Mouse (Mus musculus) brown adipose tissue, adult 24 weeks (tissue): Measurements from ENCODE around the gene Cfc1. TPM values are rescaled to one million over a fixed set of nuclear protein-coding genes. Genes with fewer than 3 reads are reported as not detected.
"Not testable (repeated sequence)": the region's sequence is repeated elsewhere in the genome, so short reads cannot be mapped to it uniquely, and the experiment has no call there.

Experiments
- H3K27ac ChIP-seq: fragments of 200-500 bp; replicated peaks from 2 replicates; pipeline ENCODE4 v1.5.1; 2012; ENCODE audit warnings: low read depth, mild to moderate bottlenecking, low read length
- H3K4me1 ChIP-seq: fragments of 200-500 bp; 2 replicates; pipeline ENCODE4 v1.6.1; 2012; ENCODE audit warnings: low read length, mixed read lengths; ENCODE audit not compliant: control insufficient read depth, insufficient read depth, insufficient read length
- H3K4me3 ChIP-seq: fragments of 200-500 bp; 2 replicates; pipeline ENCODE4 v1.5.1; 2012; ENCODE audit warnings: low read depth, mild to moderate bottlenecking, low read length, moderate library complexity; ENCODE audit not compliant: insufficient read depth
- polyA plus RNA-seq: library from polyadenylated mRNA; stranded (reverse); fragments of >200 nt; gene quantifications from 2 replicates; pipeline ENCODE4 v1.2.4, GENCODE M21; 2012; ENCODE audit not compliant: missing spikeins, insufficient read depth, insufficient read length

Gene Cfc1
- polyA plus RNA-seq: not detected in 2 replicates

DNA sequence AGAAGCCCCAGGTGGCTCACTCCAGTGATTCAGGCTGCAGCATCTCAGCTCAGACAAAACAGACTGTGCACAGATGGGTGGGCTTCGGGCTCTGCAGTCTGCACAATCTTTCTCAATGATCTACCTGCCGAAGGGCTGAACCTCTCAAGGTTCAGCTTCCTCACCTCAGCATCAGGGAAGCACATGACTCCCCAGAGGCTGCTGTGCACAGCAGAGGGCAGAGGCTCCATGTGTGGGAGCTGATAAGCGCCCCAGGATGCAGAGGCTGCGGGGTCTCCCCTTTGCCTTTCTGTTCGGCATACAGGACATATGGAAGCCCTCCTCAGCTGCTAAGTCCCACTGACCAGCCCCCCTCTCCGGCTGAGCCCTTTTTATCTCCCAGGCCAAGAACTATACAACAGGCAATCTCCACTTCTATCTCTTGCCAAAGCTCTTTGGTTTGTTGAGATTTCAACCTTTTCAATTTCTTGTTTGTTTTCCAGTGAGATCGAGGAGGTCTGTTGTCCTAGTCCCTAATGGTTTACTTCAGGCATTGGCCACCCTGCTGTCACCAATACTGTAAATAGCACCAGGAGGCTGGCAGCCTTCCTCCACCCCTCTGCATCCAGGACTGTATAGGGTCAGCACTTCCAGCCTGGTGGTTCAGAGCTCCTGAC, at the start of gene Cfc1:
Gene Cfc1 (plus strand): TSS at position 606 of the 656 bp plus-strand sequence.
- not testable (repeated sequence) for H3K4me1 ChIP-seq, H3K27ac ChIP-seq, H3K4me3 ChIP-seq

DNA sequence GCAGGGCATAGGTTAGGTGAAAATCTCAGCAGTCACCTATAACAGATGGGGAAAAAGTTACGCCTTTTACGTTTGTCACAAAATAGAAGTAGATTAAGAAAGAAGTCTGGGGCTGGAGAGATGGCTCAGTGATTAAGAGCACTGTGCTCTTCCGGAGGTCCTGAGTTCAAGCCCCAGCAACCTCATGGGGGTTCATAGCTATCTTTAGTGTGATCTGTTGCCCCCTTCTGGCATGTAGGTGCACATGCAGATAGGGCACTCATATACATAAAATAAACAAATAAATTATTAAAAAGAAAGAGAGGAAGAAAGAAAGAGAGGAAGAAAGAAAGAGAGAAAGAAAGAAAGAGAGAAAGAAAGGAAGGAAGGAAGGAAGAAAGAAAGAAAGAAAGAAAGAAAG, 48.1 kb upstream of the Cfc1 start:
- Histone ChIP-seq H3K4me3 (no peak overlapping the region), H3K27ac (no peak overlapping the region), H3K4me1 (no peaks in the 10 kb centered on the region)

DNA sequence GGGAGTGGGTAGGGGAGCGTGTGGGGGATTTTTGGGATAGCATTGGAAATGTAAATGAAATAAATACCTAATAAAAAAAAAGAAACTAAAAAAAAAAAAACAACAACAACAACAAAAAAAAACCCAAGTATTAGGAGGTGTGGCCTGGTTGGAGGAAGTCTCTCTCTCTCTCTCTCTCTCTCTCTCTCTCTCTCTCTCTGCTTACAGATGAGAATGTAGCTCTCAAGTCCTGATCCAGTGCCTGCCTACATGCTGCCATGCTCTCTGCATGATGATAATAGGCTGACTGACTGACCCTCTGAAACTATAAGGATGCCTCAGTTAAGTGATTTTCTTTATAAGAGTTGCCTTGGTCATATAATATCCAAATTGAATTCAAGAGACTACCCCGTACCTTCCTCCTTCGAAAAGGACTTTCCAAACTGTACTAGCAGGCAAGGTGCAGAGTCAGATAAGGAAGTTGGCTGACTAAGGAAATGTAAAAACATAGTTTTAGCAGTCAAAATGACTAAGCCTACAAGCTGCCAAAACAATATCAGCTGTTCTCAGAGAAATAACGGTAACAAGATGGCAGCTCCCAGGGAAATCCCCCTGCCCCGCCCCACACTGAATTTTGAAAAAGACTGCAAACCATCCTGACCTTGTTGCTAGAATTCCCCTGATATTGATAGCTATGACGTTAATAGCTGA, 45.5 kb upstream of the Cfc1 start:
- no peak overlapping the region for H3K4me3 ChIP-seq
- H3K27ac ChIP-seq: no peak overlapping the region
- no peaks in the 10 kb centered on the region for H3K4me1 ChIP-seq

DNA sequence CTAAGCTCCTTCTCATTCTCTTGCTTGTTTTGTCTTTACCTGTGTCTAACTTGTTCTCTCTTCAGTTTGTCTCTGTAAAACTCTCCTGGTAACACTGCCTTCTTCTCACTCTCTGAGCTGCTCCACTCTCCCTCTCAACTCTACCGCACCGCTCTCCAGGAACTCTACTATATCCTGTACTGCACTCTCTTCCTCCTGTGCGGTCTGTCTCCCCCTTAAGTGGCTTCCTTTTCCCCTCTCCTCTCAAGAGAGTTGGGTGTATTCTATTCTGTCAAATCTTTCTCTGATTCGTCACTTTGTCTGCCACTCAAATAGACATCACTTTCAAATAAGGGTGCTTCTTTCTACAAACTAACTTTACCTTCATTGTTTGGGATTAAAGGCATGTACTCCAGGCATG, 44.0 kb upstream of the Cfc1 start:
- Histone ChIP-seq H3K4me3 (no peak overlapping the region), H3K4me1 (no peaks in the 10 kb centered on the region), H3K27ac (no peak overlapping the region)

DNA sequence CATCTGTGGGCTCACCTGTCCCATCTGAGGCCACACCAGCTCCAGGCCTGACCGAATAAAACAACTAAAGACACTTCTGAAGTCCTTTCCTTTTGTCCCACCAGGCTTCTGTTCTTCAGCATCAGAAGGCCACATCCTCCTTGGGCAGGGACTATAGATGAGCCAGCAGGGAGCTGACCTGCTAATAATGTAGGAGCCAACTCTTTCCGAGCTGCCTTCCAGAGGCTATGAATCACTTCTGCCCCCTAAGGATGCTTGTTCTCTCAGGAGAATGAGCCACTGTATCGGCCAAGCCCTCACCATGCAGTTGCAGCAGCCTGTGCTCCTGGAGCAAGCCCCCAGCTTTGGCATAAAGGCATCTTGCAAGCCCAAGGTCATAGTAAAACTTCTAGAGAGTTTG, 32.5 kb upstream of the Cfc1 start:
- H3K27ac ChIP-seq: no peak overlapping the region
- no peaks in the 10 kb centered on the region for H3K4me1 ChIP-seq
- no peak overlapping the region for H3K4me3 ChIP-seq

DNA sequence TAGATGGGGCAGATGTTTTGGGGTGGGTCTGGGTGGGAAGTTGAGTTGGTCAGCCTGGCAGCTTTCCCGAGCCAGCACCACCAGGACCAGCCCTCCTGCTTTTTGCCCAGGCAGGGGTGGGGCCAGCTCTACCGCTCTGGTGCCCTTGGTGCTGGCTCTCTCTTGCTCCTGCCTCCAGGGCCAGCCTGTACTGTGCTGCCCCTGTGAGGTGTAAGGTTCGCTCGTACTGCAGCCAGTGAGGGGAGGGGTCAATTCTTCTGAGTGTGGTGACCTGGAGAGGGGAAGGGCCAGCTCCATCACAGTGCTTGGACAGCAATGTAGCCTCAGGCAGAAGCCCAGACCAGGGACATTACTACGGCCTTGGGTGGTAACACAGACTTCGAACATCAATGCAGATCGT, 30.1 kb upstream of the Cfc1 start:
- no peak overlapping the region for H3K27ac ChIP-seq
- no peaks in the 10 kb centered on the region for H3K4me1 ChIP-seq
- no peak overlapping the region for H3K4me3 ChIP-seq

DNA sequence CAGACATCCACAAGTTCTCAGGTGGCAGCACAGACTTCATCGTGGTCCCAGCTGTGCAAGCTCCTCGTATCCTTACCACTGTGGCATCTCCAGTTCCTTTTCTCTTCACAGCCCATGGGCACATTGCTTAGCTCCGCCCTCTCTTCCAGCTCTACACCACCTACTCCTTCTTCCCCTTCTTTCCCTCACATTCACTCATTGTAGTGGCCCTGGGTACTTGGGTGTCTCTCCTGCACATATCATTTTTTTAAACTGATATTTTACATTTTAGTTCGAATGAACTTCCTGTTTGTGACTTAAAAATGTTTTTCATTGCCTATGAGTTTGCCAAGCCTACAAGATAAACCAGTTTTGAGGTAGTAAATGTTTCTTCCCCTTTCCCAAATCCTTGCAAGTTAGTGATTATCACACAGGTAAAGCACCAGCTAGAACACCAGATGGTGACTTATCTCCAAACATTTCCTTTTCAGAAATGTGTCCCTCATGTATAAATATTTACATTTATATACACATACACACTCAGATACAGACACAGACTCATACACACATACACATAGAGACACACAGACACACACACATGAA, 29.4 kb upstream of the Cfc1 start:
- Histone ChIP-seq H3K4me3 (no peak overlapping the region), H3K27ac (no peak overlapping the region), H3K4me1 (no peaks in the 10 kb centered on the region)

DNA sequence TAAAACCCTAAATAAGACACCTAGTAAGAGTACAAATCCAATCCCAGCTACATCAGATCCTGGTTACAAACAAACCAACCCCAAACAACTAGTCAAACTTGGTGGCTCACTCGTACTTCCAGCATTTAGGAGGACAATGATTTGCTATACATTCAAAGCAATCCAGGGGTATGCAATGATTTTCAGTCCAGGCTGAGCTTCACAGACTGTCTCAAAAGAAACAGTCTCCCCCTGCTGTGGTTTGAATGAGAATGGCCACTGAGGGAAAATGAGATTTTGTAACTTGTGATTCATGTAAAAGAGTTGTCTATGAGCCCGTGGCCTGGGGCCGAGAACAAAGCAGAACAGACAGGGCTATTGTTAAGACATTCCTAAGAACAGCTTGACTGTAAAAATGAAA, 27.5 kb upstream of the Cfc1 start:
- Histone ChIP-seq H3K27ac (no peak overlapping the region), H3K4me1 (no peaks in the 10 kb centered on the region), H3K4me3 (no peak overlapping the region)

DNA sequence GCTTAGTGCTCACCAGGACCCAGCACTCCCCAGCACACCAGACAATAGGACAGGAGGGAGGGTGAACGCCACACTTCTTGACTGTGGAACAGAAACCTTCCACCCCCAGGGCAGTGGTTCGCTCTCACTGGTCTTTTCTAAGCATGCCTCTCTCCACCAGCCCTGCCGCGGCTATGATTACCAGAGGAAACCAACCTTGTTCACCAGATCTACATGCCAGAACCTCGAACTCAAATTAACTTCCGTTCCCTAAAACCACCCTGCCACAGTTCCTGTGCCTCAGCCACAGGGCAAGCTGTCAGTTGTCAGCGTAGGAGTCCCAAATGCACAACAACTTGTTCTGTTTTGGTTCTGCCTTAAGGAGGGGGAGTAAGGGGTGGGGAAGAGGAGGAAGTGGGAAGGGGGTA, 24.9 kb upstream of the Cfc1 start:
- Histone ChIP-seq H3K27ac (no peak overlapping the region), H3K4me1 (no peaks in the 10 kb centered on the region), H3K4me3 (no peak overlapping the region)

DNA sequence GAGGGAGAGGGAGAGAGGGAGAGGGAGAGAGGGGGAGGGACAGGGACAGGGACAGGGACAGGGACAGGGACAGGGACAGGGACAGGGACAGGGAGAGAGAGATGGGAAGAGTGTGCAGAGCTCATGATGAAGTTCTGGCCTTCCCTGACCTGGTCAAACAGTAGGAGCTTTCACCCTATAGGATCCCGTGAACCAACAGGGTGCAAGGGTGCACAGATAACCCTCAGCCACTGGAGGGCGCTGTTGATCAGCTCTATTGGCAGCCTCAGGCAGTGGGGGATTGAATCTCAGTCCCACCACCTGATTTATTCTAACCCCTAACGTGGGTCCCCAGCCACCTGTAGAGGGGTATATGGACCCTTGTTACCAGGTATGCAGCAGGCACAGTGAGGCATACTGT, 24.4 kb upstream of the Cfc1 start:
- no peak overlapping the region for H3K4me3 ChIP-seq
- H3K27ac ChIP-seq: no peak overlapping the region
- H3K4me1 ChIP-seq: no peaks in the 10 kb centered on the region

DNA sequence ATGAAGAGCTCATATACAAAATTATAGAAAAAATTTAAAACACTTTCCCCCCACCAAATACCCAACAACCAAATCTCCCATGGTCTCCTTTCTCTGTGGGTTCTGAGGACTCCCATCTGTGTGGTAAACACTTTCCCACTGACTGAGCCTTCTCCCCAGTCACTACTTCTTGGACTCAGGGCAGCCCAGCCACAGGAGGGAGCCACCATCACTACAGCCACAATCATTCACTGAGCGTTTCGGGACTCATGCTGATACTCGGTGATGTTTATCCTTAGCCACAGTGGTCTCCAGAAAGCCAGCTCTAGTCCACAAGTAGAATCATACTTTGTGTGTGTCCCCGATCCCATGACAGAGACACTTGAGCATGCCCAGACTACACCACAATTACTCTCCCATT, 22.4 kb upstream of the Cfc1 start:
- H3K4me1 ChIP-seq: no peaks in the 10 kb centered on the region
- H3K27ac ChIP-seq: no peak overlapping the region
- H3K4me3 ChIP-seq: no peak overlapping the region

DNA sequence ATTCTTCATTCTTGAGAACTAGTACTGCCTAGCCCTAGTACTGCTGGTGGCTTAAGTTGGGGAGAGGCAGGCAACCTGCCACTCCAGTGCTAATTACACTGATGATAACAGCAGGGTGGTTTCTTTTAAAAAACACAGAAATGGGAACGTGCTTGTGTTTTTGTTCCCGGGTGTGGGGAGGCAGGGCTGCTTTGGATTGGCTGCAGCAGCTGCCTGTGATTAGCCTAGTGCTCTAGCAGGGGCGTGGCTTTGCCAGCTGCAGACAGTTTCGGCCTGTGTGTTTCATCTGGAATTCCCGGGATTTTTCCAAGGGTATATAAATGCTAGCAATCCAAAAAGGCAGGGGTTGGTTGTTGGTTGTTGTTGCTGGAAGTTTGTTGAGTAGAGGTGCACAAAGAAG, 18.9 kb upstream of the Cfc1 start:
- no peak overlapping the region for H3K27ac ChIP-seq
- H3K4me1 ChIP-seq: no peaks in the 10 kb centered on the region
- H3K4me3 ChIP-seq: no peak overlapping the region

DNA sequence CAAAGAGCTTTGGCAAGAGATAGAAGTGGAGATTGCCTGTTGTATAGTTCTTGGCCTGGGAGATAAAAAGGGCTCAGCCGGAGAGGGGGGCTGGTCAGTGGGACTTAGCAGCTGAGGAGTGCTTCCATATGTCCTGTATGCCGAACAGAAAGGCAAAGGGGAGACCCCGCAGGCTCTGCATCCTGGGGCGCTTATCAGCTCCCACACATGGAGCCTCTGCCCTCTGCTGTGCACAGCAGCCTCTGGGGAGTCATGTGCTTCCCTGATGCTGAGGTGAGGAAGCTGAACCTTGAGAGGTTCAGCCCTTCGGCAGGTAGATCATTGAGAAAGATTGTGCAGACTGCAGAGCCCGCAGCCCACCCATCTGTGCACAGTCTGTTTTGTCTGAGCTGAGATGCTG, 18.2 kb upstream of the Cfc1 start:
- H3K4me1 ChIP-seq, H3K4me3 ChIP-seq, H3K27ac ChIP-seq: not testable (repeated sequence)

DNA sequence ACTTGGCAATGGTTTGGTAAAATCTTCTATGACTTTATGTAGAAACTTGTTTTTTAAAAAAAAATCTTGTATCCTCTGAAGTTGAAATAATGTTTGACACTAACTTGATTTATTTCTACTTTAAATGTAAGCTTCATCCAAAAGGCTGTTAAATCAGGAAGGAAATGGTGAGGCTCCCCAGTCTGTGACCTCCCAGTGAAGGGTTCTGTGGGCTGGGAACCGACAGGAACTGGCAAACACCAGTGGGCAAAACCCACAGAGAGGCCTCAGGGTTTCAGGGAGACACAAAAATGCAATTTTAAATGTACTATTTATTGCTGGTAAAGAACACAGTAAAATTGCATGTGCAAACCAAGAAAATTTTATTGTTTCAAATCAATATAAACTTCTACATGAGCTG, 17.7 kb upstream of the Cfc1 start:
- H3K27ac ChIP-seq: not testable (repeated sequence)

DNA sequence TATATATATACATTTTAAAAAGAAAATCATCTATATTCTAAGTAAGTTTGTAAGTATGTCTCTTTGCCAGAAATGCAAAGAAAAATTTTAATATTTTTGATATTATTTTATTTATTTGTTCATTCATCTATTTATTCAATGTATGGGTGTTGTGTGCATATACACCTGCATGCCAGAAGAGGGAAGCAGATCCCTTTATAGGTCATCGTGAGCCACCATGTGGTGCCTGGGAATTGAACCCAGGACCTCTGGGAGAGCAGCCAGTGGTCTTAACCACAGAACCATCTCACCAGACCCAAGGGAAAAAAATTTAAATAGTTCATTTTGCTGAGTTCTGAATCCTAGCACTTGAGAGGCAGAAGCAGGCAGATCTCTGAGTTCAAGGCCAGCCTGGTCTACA, 17.2 kb upstream of the Cfc1 start:
- Histone ChIP-seq H3K4me1 (no peaks in the 10 kb centered on the region), H3K4me3 (no peak overlapping the region)

More for the DNA sequence above, 17.7 kb upstream of the Cfc1 start:
- not testable (repeated sequence) for H3K4me3 ChIP-seq, H3K4me1 ChIP-seq

More for the DNA sequence above, 17.2 kb upstream of the Cfc1 start:
- no peak overlapping the region for H3K27ac ChIP-seq
